Mouse (Mus musculus) E14TG2a.4 (cell line): ENCODE results near the gene Nod1.
"Not testable (repeated sequence)": the region's sequence is repeated elsewhere in the genome, so short reads cannot be mapped to it uniquely, and the experiment has no call there.

Experiments
- H3K27me3 ChIP-seq: 2 replicates; pipeline ENCODE4 v1.6.1; 2014; ENCODE audit warnings: low read length, control low read depth; ENCODE audit not compliant: insufficient read depth
- H3K36me3 ChIP-seq: 2 replicates; pipeline ENCODE4 v1.6.1; 2014; ENCODE audit warnings: low read length, control low read depth; ENCODE audit not compliant: insufficient read depth
- H3K4me1 ChIP-seq: replicated peaks from 2 replicates; pipeline ENCODE4 v1.6.1; 2014; ENCODE audit warnings: low read depth, low read length, control low read depth
- H3K4me3 ChIP-seq: replicated peaks from 2 replicates; pipeline ENCODE4 v1.5.1; 2014; ENCODE audit warnings: mild to moderate bottlenecking, low read length
- H3K9me3 ChIP-seq: 2 replicates; pipeline ENCODE4 v1.6.1; 2014; ENCODE audit warnings: low read length, control low read depth
- CTCF ChIP-seq: conservative IDR thresholded peaks from 2 replicates; pipeline ENCODE4 v1.5.1; 2014; ENCODE audit warnings: low read length
- NANOG ChIP-seq: IDR thresholded peaks from 2 replicates; pipeline ENCODE4 v1.6.1; 2014; ENCODE audit warnings: borderline replicate concordance, low read length, mixed read lengths
- POU5F1 ChIP-seq: IDR thresholded peaks from 2 replicates; pipeline ENCODE4 v1.6.1; 2014; ENCODE audit warnings: low read length, borderline replicate concordance

Gene Nod1

GRCm38 (mm10) chr6:54955949-54956348 is 16.5 kb downstream of the Nod1 start:
- peaks cover 46% of the 10 kb centered on the region for H3K9me3 ChIP-seq
- no peaks in the 10 kb centered on the region for H3K27me3 ChIP-seq
- TF ChIP-seq POU5F1 = no peak
- no peak for TF ChIP-seq NANOG
- TF ChIP-seq CTCF = no peak
- H3K4me1 ChIP-seq = no peaks in the 10 kb centered on the region
- H3K36me3 ChIP-seq = 0 out of 2 replicates have a peak, but pooled peaks cover 3% of the 10 kb centered on the region
- no peak overlapping the region for H3K4me3 ChIP-seq

GRCm38 (mm10) chr6:54954659-54955414 is 17.6 kb downstream of the Nod1 start:
- Histone ChIP-seq H3K36me3 (0 out of 2 replicates have a peak, but pooled peaks cover 3% of the 10 kb centered on the region), H3K4me3 (no peak overlapping the region), H3K27me3 (no peaks in the 10 kb centered on the region), H3K9me3 (peaks cover 57% of the 10 kb centered on the region), H3K4me1 (no peaks in the 10 kb centered on the region)
- TF ChIP-seq POU5F1 (no peak), CTCF (no peak), NANOG (no peak)

GRCm38 (mm10) chr6:54953399-54953798 is 19.0 kb downstream of the Nod1 start:
- H3K36me3 ChIP-seq, H3K27me3 ChIP-seq, H3K4me1 ChIP-seq, H3K4me3 ChIP-seq: not testable (repeated sequence)
- H3K9me3 ChIP-seq = peaks cover 70% of the 10 kb centered on the region

GRCm38 (mm10) chr6:54952542-54952941 is 19.9 kb downstream of the Nod1 start:
- TF ChIP-seq CTCF = no peak
- TF ChIP-seq NANOG = no peak
- no peak for TF ChIP-seq POU5F1
- Histone ChIP-seq H3K4me1 (no peaks in the 10 kb centered on the region), H3K9me3 (peaks cover 70% of the 10 kb centered on the region), H3K4me3 (no peak overlapping the region), H3K36me3 (0 out of 2 replicates have a peak, but pooled peaks cover 3% of the 10 kb centered on the region), H3K27me3 (peaks cover 2% of the 10 kb centered on the region; the same call in 1 of the 2 replicates)

GRCm38 (mm10) chr6:54948682-54949081 is 23.7 kb downstream of the Nod1 start:
- Histone ChIP-seq H3K4me3 (no peak overlapping the region), H3K9me3 (peaks cover 51% of the 10 kb centered on the region), H3K27me3 (peaks cover 25% of the 10 kb centered on the region), H3K4me1 (peaks cover 12% of the 10 kb centered on the region), H3K36me3 (no peaks in the 10 kb centered on the region)
- TF ChIP-seq POU5F1 = no peak
- TF ChIP-seq CTCF = no peak
- TF ChIP-seq NANOG = no peak

GRCm38 (mm10) chr6:54946241-54946953 is 26.0 kb downstream of the Nod1 start:
- H3K36me3 ChIP-seq = no peaks in the 10 kb centered on the region
- peaks cover 22% of the 10 kb centered on the region for H3K4me1 ChIP-seq
- H3K9me3 ChIP-seq = peaks cover 28% of the 10 kb centered on the region
- H3K4me3 ChIP-seq = no peak overlapping the region
- H3K27me3 ChIP-seq = peaks cover 47% of the 10 kb centered on the region
- TF ChIP-seq CTCF = no peak
- no peak for TF ChIP-seq POU5F1

GRCm38 (mm10) chr6:54944551-54944950 is 27.9 kb downstream of the Nod1 start:
- Histone ChIP-seq H3K9me3 (peaks cover 10% of the 10 kb centered on the region), H3K27me3 (peaks cover 65% of the 10 kb centered on the region), H3K4me3 (peak overlapping the region; percentile 70), H3K36me3 (no peaks in the 10 kb centered on the region), H3K4me1 (peaks cover 37% of the 10 kb centered on the region)
- TF ChIP-seq POU5F1 (no peak), NANOG (no peak), CTCF (no peak)

- Histone ChIP-seq H3K4me1 (peaks cover 44% of the 10 kb centered on the region), H3K27me3 (peaks cover 71% of the 10 kb centered on the region), H3K9me3 (peaks cover 2% of the 10 kb centered on the region; the same call in 1 of the 2 replicates), H3K36me3 (no peaks in the 10 kb centered on the region), H3K4me3 (peak overlapping the region; percentile 70)
- TF ChIP-seq NANOG (no peak), CTCF (no peak), POU5F1 (no peak)
Observed at GRCm38 (mm10) chr6:54943753-54944152, 28.7 kb downstream of the Nod1 start.

GRCm38 (mm10) chr6:54943292-54943691 is 29.1 kb downstream of the Nod1 start:
- TF ChIP-seq NANOG (no peak), CTCF (no peak), POU5F1 (no peak)
- H3K27me3 ChIP-seq = peaks cover 76% of the 10 kb centered on the region
- peaks cover 44% of the 10 kb centered on the region for H3K4me1 ChIP-seq
- H3K4me3 ChIP-seq = peak overlapping the region; percentile 70
- H3K9me3 ChIP-seq = no peaks in the 10 kb centered on the region
- no peaks in the 10 kb centered on the region for H3K36me3 ChIP-seq
